8 mouse cellular contexts compared by ENCODE assay signal in the genomic region with DNA sequence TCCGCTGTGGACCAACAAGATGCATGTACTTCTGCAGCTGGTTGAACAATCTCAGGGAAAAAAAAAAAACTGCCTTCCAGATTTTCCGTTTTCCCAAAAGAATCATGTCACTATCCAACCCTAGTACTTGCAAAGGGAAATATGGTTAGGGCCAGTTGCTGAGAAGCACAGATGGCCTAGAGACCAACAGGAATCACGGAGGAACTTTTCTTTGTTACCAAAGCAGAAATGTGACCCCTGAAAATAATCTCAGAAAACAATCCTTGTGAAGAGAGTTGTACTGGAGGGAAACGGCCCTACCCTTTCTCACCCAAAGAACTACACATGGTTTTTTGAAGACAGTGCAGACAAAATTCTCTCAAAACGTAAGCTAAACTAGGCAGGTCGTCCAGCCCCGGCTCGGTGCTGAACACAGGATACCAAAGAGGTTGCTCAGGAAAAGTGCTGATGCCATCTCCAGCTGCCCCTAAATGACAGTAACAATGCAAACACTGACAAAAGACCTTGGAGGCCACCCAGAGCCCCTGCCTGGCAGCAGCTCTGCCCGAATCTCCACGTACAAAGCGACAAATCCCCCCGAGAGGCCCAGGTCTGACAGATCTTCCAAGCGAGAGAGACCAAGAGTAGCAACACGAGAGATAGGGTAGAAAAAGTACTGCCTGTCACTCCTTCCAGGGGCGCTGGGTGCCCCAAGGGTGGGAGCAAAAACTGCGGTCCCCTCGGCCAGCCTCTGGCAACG. TPM values are rescaled to one million over a fixed set of nuclear protein-coding genes. Genes with fewer than 3 reads are reported as not detected.
A peak's percentile ranks its signal among the peaks of the same experiment; 100 is the strongest.
DNase-seq lines count a peak whose midpoint lies in the region; ATAC-seq and TF ChIP-seq lines count a peak whose summit lies in the region.

No protein-coding gene starts in this region.

- TF ChIP-seq POLR2A in small intestine, adult 2 months (IDR thresholded peaks at IDR 0.05; ENCODE audit: low read depth, low read length): no peak

- peak overlapping the region; percentile 88 for H3K27ac ChIP-seq in intestine, postnatal 0 days (ENCODE audit: low read depth, low read length)
- peak overlapping the region; percentile 99 for H3K27ac ChIP-seq in lung, embryonic 16.5 days (ENCODE audit: low read length)
- H3K27ac ChIP-seq in small intestine, adult 2 months (ENCODE audit: insufficient read depth, low read depth, low read length): 0 out of 2 replicates have a peak overlapping the region, but pooled peaks have one; percentile 23

- peak; percentile 17 to 43 for DNase-seq in right cerebral cortex, adult 2 months (ENCODE audit: low spot score in 2 of 2)
- DNase-seq in right cerebral cortex, postnatal 14 days: no peak
- peak; percentile 37 for DNase-seq in brain, adult 2 months (ENCODE audit: low read depth, low spot score)
- DNase-seq in heart, adult 11 months: peak; percentile 93
- DNase-seq in cerebellum, postnatal 25 days: no peak

- peak overlapping the region; percentile 83 for H3K9ac ChIP-seq in intestine, postnatal 0 days (ENCODE audit: low read depth, low read length)
- peak overlapping the region; percentile 95 for H3K9ac ChIP-seq in lung, embryonic 16.5 days (ENCODE audit: low read length)

- peak overlapping the region; percentile 94 for H3K4me2 ChIP-seq in intestine, postnatal 0 days (replicated peaks; ENCODE audit: low read depth)
- peak overlapping the region; percentile 78 for H3K4me2 ChIP-seq in lung, embryonic 16.5 days (ENCODE audit: low read depth, low read length)

- peaks cover 6% of the 10 kb centered on the region; the same call in 1 of the 2 replicates for H3K4me1 ChIP-seq in intestine, postnatal 0 days (replicated peaks; ENCODE audit: control insufficient read depth, insufficient read depth, low read length)
- peaks cover 11% of the 10 kb centered on the region for H3K4me1 ChIP-seq in lung, embryonic 16.5 days (replicated peaks; ENCODE audit: control insufficient read depth, insufficient read depth, low read length)
- peaks cover 8% of the 10 kb centered on the region; the same call in 1 of the 2 replicates for H3K4me1 ChIP-seq in small intestine, adult 2 months (ENCODE audit: control insufficient read depth, insufficient read depth, insufficient read length, low read length)

- H3K9me3 ChIP-seq in intestine, postnatal 0 days (ENCODE audit: control insufficient read depth): no peaks in the 10 kb centered on the region
- no peaks in the 10 kb centered on the region for H3K9me3 ChIP-seq in lung, embryonic 16.5 days (ENCODE audit: control insufficient read depth, low read length)

- H3K27me3 ChIP-seq in intestine, postnatal 0 days (replicated peaks; ENCODE audit: control insufficient read depth, insufficient read depth, low read length): no peaks in the 10 kb centered on the region
- no peaks in the 10 kb centered on the region for H3K27me3 ChIP-seq in lung, embryonic 16.5 days (ENCODE audit: control insufficient read depth, insufficient read depth, low read depth, low read length)
- H3K27me3 ChIP-seq in small intestine, adult 2 months (ENCODE audit: control insufficient read depth, insufficient read depth, low read length): no peaks in the 10 kb centered on the region

- WGBS in intestine, postnatal 0 days: 1% methylated on average over 18 of the region's 18 CpGs
- WGBS in lung, embryonic 16.5 days: 1% methylated on average over 18 of the region's 18 CpGs
- WGBS in small intestine, adult 2 months: 2% methylated on average over 18 of the region's 18 CpGs

- ATAC-seq in intestine, postnatal 0 days: no peak
- no peak for ATAC-seq in lung, embryonic 16.5 days (ENCODE audit: low read depth)

- peak overlapping the region; percentile 91 for H3K4me3 ChIP-seq in intestine, postnatal 0 days (ENCODE audit: low read depth, low read length)
- peak overlapping the region; percentile 91 for H3K4me3 ChIP-seq in lung, embryonic 16.5 days (ENCODE audit: low read length)
- peak overlapping the region; percentile 98 for H3K4me3 ChIP-seq in small intestine, adult 2 months (ENCODE audit: low read depth, low read length)

- H3K36me3 ChIP-seq in intestine, postnatal 0 days (ENCODE audit: control insufficient read depth, insufficient read depth): 0 out of 2 replicates have a peak, but pooled peaks cover 5% of the 10 kb centered on the region
- H3K36me3 ChIP-seq in lung, embryonic 16.5 days (ENCODE audit: control insufficient read depth, insufficient read depth, low read length): peaks cover 6% of the 10 kb centered on the region
- peaks cover 2% of the 10 kb centered on the region for H3K36me3 ChIP-seq in small intestine, adult 2 months (ENCODE audit: control insufficient read depth, insufficient read depth, low read length)

- no peak for TF ChIP-seq CTCF in intestine, postnatal 0 days (IDR thresholded peaks at IDR 0.05; ENCODE audit: low read depth)
- no peak for TF ChIP-seq CTCF in small intestine, adult 2 months (IDR thresholded peaks at IDR 0.05; ENCODE audit: extremely low read depth, insufficient read length, insufficient replicate concordance, low read depth, low read length)

RNA-seq across cellular contexts. Expression of a gene that starts 1.5 kb away (rescaled TPM):
- 40.7 and 42.6 TPM in 2 replicates for polyA plus RNA-seq in intestine, postnatal 0 days (2015; fragmentation: Nextera tagmentation; extraction: Ambion mirVana)
- 80.9 and 85.1 TPM in 2 replicates for polyA plus RNA-seq in lung, embryonic 16.5 days (2015; fragmentation: Nextera tagmentation; extraction: Ambion mirVana)
- polyA plus RNA-seq in small intestine, adult 2 months (2012; rRNA removed): 11.0 and 11.6 TPM in 2 replicates

RNA-seq across cellular contexts. Expression of a gene that starts 29.9 kb away (rescaled TPM):
- 183 and 185 TPM in 2 replicates for polyA plus RNA-seq in intestine, postnatal 0 days (2015; fragmentation: Nextera tagmentation; extraction: Ambion mirVana)
- 212 and 222 TPM in 2 replicates for polyA plus RNA-seq in lung, embryonic 16.5 days (2015; fragmentation: Nextera tagmentation; extraction: Ambion mirVana)
- polyA plus RNA-seq in small intestine, adult 2 months (2012; rRNA removed): 10.3 and 17.8 TPM in 2 replicates

RNA-seq across cellular contexts. Expression of a gene that starts 44.9 kb away (rescaled TPM):
- polyA plus RNA-seq in intestine, postnatal 0 days (2015; fragmentation: Nextera tagmentation; extraction: Ambion mirVana): 10.5 and 12.1 TPM in 2 replicates
- 10.8 and 11.0 TPM in 2 replicates for polyA plus RNA-seq in lung, embryonic 16.5 days (2015; fragmentation: Nextera tagmentation; extraction: Ambion mirVana)
- 3.6 and 7.0 TPM in 2 replicates for polyA plus RNA-seq in small intestine, adult 2 months (2012; rRNA removed)

Comparison
In these comparisons a context has a peak if more than half of its experiments do, and no peak if none do; other contexts are left out.
1. DNase-seq: peak in right cerebral cortex, adult 2 months (2 of 2), brain, adult 2 months (single experiment) and heart, adult 11 months (single experiment); none in right cerebral cortex, postnatal 14 days (single experiment) and cerebellum, postnatal 25 days (0 of 2).
2. H3K27ac ChIP-seq: peak in every context shown above with its lines; median percentile 99 in lung, embryonic 16.5 days; 88 in intestine, postnatal 0 days; 23 in small intestine, adult 2 months.
3. Peak in every context shown above with its lines, with median percentiles within 50 percentile points of each other: H3K4me3 ChIP-seq.